Mouse (Mus musculus) limb, embryonic 11.5 days (tissue): ENCODE data around the gene Elmod3. TPM values are rescaled to one million over a fixed set of nuclear protein-coding genes. Genes with fewer than 3 reads are reported as not detected.

Experiments
- ATAC-seq: fragments of 200-750 bp; cut with Nextera tagmentation; 2 replicates; pipeline ENCODE4 v1.8.0; 2017; ENCODE audit warnings: low read depth; ENCODE audit not compliant: insufficient number of reproducible peaks, low FRiP score, low TSS enrichment
- DNase-seq: peaks from one replicate; pipeline ENCODE4 v3.0.0-alpha.2; 2015; ENCODE audit warnings: low spot score
- H3K27ac ChIP-seq: fragments of 300-500 bp; sonication (generic); replicated peaks from 2 replicates; pipeline ENCODE4 v1.5.1; 2014; ENCODE audit warnings: low read depth, mild to moderate bottlenecking, low read length
- H3K27me3 ChIP-seq: fragments of 300-500 bp; sonication (generic); 2 replicates; pipeline ENCODE4 v1.6.1; 2014; ENCODE audit warnings: mild to moderate bottlenecking, low read length, mixed read lengths; ENCODE audit not compliant: control insufficient read depth, insufficient read depth
- H3K36me3 ChIP-seq: fragments of 300-500 bp; sonication (generic); 2 replicates; pipeline ENCODE4 v1.6.1; 2014; ENCODE audit warnings: mild to moderate bottlenecking, low read length, moderate library complexity, mixed read lengths; ENCODE audit not compliant: control insufficient read depth, insufficient read depth
- H3K4me1 ChIP-seq: fragments of 300-500 bp; sonication (generic); 2 replicates; pipeline ENCODE4 v1.6.1; 2014; ENCODE audit warnings: low read length, mixed read lengths; ENCODE audit not compliant: control insufficient read depth, insufficient read depth
- H3K4me2 ChIP-seq: fragments of 300-500 bp; sonication (generic); 2 replicates; pipeline ENCODE4 v1.6.1; 2014; ENCODE audit warnings: low read depth, mild to moderate bottlenecking, moderate library complexity; ENCODE audit not compliant: severe bottlenecking
- H3K4me3 ChIP-seq: fragments of 300-500 bp; sonication (generic); 2 replicates; pipeline ENCODE4 v1.5.1; 2014; ENCODE audit warnings: low read depth, low read length
- H3K9ac ChIP-seq: fragments of 300-500 bp; sonication (generic); 2 replicates; pipeline ENCODE4 v1.6.1; 2014; ENCODE audit warnings: mild to moderate bottlenecking, low read length
- H3K9me3 ChIP-seq: fragments of 300-500 bp; sonication (generic); 2 replicates; pipeline ENCODE4 v1.6.1; 2016; ENCODE audit warnings: low read length; ENCODE audit not compliant: control insufficient read depth
- WGBS: fragments of 180-500 bp; shearing (Covaris S2); extraction: QIAGEN DNeasy Blood & Tissue Kit; methylation state at CpG from one replicate; pipeline ENCODE4 v1.1.7; 2014; 5-methylcytosine and 5-hydroxymethylcytosine counted together
- polyA plus RNA-seq: library from polyadenylated mRNA; unstranded; fragments of >200 nt; fragmentation: Nextera tagmentation; extraction: Ambion mirVana; gene quantifications from 2 replicates; pipeline ENCODE4 v1.2.1, GENCODE M21; 2014

Elmod3 gene
- polyA plus RNA-seq, 1 experiment from 2014 or later, result 15.8 TPM

GRCm38 (mm10) chr6:72619734-72620532 is 21.7 kb upstream of the Elmod3 start:
- Histone ChIP-seq H3K4me3 (no peak overlapping the region), H3K4me2 (no peak overlapping the region), H3K27ac (no peak overlapping the region), H3K36me3 (no peaks in the 10 kb centered on the region), H3K4me1 (peaks cover 15% of the 10 kb centered on the region), H3K9me3 (no peaks in the 10 kb centered on the region), H3K27me3 (no peaks in the 10 kb centered on the region), H3K9ac (no peak overlapping the region)
- WGBS, result 65% methylated on average over 12 of the region's 12 CpGs
- ATAC-seq (no peak), DNase-seq (no peak)

- H3K4me1 ChIP-seq, result peaks cover 16% of the 10 kb centered on the region
- peak; percentile 95 for DNase-seq
Observed at GRCm38 (mm10) chr6:72616643-72617288, 18.6 kb upstream of the Elmod3 start, which contains the start of gene Tgoln1. Tgoln1 (minus strand) TSS chr6:72617000.

DNA sequence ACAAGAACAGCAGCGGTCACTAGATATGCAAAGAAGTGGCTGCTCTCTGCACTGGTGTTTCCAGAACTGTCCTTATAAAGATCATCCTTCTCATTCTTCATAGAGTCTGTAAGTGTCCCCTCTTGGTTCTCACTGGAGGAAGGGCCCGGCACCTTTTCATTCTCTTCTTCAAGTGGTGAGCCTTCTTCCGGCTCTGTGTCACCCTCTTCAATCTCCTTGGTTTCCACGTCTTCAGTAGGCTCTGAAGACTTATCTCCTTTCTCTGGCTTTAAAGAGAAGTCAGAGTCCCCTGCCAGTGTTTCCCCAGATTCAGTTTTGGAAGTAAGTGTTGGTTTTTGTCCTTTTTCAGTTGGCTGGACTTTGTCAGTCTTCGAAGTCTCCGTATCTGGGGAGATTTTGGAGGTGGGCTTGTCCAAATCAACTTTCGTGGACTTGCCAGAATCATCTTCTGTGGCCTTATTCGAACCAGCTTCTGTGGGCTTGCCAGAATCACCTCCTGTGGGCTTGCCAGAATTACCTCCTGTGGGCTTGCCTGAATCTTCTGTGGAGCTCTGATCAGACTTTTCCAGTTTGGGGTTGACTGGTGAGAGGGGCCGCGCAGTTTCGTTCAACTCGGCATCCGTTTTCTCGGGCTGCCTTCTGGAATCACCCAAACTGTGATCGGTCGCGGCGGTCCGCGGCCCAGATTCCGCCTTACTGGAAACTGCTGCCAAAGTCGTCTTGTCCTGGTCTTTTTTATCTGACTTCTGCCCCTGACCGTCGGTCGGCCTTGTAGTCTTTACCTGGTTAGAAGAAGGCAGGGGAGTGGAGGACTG is 17.6 kb upstream of the Elmod3 start:
- Histone ChIP-seq H3K4me3 (peak overlapping the region; percentile 81), H3K9me3 (no peaks in the 10 kb centered on the region), H3K36me3 (peaks cover 11% of the 10 kb centered on the region; the same call in 1 of the 2 replicates), H3K4me2 (peak overlapping the region; percentile 92), H3K9ac (peak overlapping the region; percentile 77), H3K27me3 (no peaks in the 10 kb centered on the region), H3K27ac (no peak overlapping the region), H3K4me1 (peaks cover 16% of the 10 kb centered on the region)
- DNase-seq (no peak), ATAC-seq (no peak)
- 27% methylated on average over 25 of the region's 25 CpGs for WGBS

More at GRCm38 (mm10) chr6:72616643-72617288, 18.6 kb upstream of the Elmod3 start, which contains the start of gene Tgoln1:
- H3K27ac ChIP-seq, result no peak within 1 kb of the TSS; the same call in 1 of the 2 replicates
- H3K9ac ChIP-seq, result peak within 1 kb of the TSS; percentile 77
- H3K4me2 ChIP-seq, result peak within 1 kb of the TSS; percentile 92
- peak; percentile 94 for ATAC-seq
- under 1% methylated on average over 37 of the region's 41 CpGs for WGBS
- peaks cover 5% of the 10 kb centered on the region; the same call in 1 of the 2 replicates for H3K36me3 ChIP-seq
- peak within 1 kb of the TSS; percentile 81 for H3K4me3 ChIP-seq
- H3K9me3 ChIP-seq, result no peaks in the 10 kb centered on the region
- no peaks in the 10 kb centered on the region for H3K27me3 ChIP-seq

- H3K4me1 ChIP-seq, result peaks cover 16% of the 10 kb centered on the region
- no peak overlapping the region for H3K27ac ChIP-seq
- H3K4me3 ChIP-seq, result peak overlapping the region; percentile 81; the same call in 1 of the 2 replicates
- H3K36me3 ChIP-seq, result peaks cover 11% of the 10 kb centered on the region; the same call in 1 of the 2 replicates
- no peak overlapping the region for H3K9ac ChIP-seq
- H3K4me2 ChIP-seq, result peak overlapping the region; percentile 92
- no peaks in the 10 kb centered on the region for H3K27me3 ChIP-seq
- H3K9me3 ChIP-seq, result no peaks in the 10 kb centered on the region
- no peak for DNase-seq
- no peak for ATAC-seq
- 71% methylated on average over 2 of the region's 2 CpGs for WGBS
Observed at GRCm38 (mm10) chr6:72615151-72615550, 16.9 kb upstream of the Elmod3 start.

- peaks cover 26% of the 10 kb centered on the region for H3K36me3 ChIP-seq
- no peak overlapping the region for H3K4me3 ChIP-seq
- DNase-seq (no peak), ATAC-seq (no peak)
- WGBS, result 93% methylated on average over 4 of the region's 4 CpGs
- H3K4me2 ChIP-seq, result no peak overlapping the region
- peaks cover 4% of the 10 kb centered on the region for H3K4me1 ChIP-seq
- no peak overlapping the region for H3K27ac ChIP-seq
- H3K27me3 ChIP-seq, result no peaks in the 10 kb centered on the region
- H3K9me3 ChIP-seq, result no peaks in the 10 kb centered on the region
- no peak overlapping the region for H3K9ac ChIP-seq
Observed at GRCm38 (mm10) chr6:72610261-72610660, 12.0 kb upstream of the Elmod3 start.

GRCm38 (mm10) chr6:72608662-72609184 is 10.5 kb upstream of the Elmod3 start:
- Histone ChIP-seq H3K27ac (no peak overlapping the region), H3K27me3 (no peaks in the 10 kb centered on the region), H3K4me3 (no peak overlapping the region), H3K9me3 (no peaks in the 10 kb centered on the region), H3K36me3 (peaks cover 26% of the 10 kb centered on the region), H3K4me2 (no peak overlapping the region), H3K9ac (no peak overlapping the region), H3K4me1 (no peaks in the 10 kb centered on the region)
- DNase-seq, result no peak
- 90% methylated on average over 4 of the region's 4 CpGs for WGBS
- ATAC-seq, result no peak

- H3K27ac ChIP-seq, result no peak overlapping the region
- no peak overlapping the region for H3K4me2 ChIP-seq
- H3K4me3 ChIP-seq, result no peak overlapping the region
- H3K9me3 ChIP-seq, result no peaks in the 10 kb centered on the region
- H3K9ac ChIP-seq, result no peak overlapping the region
- peaks cover 23% of the 10 kb centered on the region for H3K36me3 ChIP-seq
- 89% methylated on average over 5 of the region's 5 CpGs for WGBS
- no peak for DNase-seq
- H3K4me1 ChIP-seq, result no peaks in the 10 kb centered on the region
- no peak for ATAC-seq
- no peaks in the 10 kb centered on the region for H3K27me3 ChIP-seq
Observed at GRCm38 (mm10) chr6:72607676-72608075, 9.5 kb upstream of the Elmod3 start.

- Histone ChIP-seq H3K27ac (no peak overlapping the region), H3K9ac (no peak overlapping the region), H3K4me1 (no peaks in the 10 kb centered on the region), H3K36me3 (peaks cover 23% of the 10 kb centered on the region), H3K4me2 (no peak overlapping the region), H3K9me3 (no peaks in the 10 kb centered on the region), H3K4me3 (no peak overlapping the region), H3K27me3 (no peaks in the 10 kb centered on the region)
- 93% methylated on average over 4 of the region's 4 CpGs for WGBS
- ATAC-seq (no peak), DNase-seq (no peak)
Observed at GRCm38 (mm10) chr6:72607060-72607459, 8.8 kb upstream of the Elmod3 start.
